Mouse (Mus musculus): ENCODE data around the gene Styk1. TPM values are rescaled to one million over a fixed set of nuclear protein-coding genes. Genes with fewer than 3 reads are reported as not detected.
"Not testable (repeated sequence)": the region's sequence is repeated elsewhere in the genome, so short reads cannot be mapped to it uniquely, and the experiment has no call there.

Styk1 gene
- polyA plus RNA-seq, 1 experiment from 2014 or later = 0.51 TPM

DNA sequence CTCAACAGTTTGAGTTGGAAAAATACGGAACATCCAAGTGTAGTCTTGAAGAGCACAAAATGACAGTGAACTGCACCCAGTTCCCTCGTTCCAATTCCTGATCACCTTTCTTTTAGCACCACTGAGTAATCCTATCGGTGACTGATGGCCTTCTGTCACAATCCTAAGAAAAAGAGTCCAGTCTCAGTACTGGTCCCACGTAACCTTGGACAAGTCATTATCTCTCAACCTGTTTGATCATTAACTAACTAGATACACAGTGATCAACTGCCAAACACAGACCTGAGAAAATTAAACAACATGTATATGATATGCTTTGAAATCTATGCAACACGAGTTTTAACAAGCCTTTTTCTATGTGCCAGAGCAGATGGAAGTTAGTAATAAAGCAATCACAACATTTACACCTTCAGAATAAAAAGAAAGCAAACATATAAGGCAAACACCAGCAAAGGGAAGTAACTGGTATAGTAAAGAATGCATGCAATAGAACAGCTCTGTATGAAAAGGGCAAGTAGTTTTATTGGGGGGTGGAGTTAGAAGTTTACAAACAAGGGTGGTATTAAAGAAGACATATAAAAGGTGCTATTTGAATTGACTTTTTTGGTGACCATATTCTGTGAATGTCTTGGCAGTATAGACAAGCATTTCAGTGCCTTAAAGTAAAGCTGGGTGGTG, 58.8 kb downstream of the Styk1 start:
- Histone ChIP-seq H3K4me2 (replicated peaks; ENCODE audit: low read depth, low read length) (no peak overlapping the region), H3K27me3 (replicated peaks; ENCODE audit: insufficient read depth, low read length) (no peaks in the 10 kb centered on the region), H3K27ac (ENCODE audit: low read length) (no peak overlapping the region), H3K9ac (replicated peaks; ENCODE audit: low read depth) (no peak overlapping the region), H3K4me3 (ENCODE audit: low read depth, low read length) (no peak overlapping the region), H3K9me3 (ENCODE audit: low read length) (no peaks in the 10 kb centered on the region), H3K4me1 (ENCODE audit: insufficient read depth, low read depth, low read length) (no peaks in the 10 kb centered on the region), H3K36me3 (ENCODE audit: insufficient read depth, low read length) (no peaks in the 10 kb centered on the region)
- DNase-seq (ENCODE audit: low spot score) (no peak), ATAC-seq (no peak)
- WGBS = 74% methylated on average over 5 of the region's 5 CpGs
- TF ChIP-seq EP300 (IDR thresholded peaks at IDR 0.05) (no peak), CTCF (IDR thresholded peaks at IDR 0.05) (no peak)

DNA sequence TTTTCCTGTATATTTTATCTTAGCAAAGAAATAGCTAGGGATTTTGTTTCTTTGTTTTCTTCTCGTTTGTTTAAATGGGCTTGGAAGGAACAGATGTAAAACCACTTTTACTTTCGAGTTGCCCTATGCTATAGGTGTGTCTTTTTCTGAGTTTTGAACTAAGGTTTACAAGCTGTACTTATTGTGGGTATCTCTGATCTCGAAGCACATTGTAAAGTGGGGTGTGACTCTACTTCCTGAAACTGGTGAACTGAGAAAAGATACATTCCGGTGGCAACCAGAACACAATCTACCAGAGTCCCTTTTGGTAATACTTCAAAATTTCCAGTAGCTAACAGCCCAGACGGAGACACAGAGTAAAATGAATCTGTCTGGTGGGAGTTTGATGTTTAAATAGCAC, 59.5 kb downstream of the Styk1 start:
- H3K4me2 ChIP-seq (replicated peaks; ENCODE audit: low read depth, low read length) = no peak overlapping the region
- no peak for DNase-seq (ENCODE audit: low spot score)
- no peaks in the 10 kb centered on the region for H3K9me3 ChIP-seq (ENCODE audit: low read length)
- H3K4me1 ChIP-seq (ENCODE audit: insufficient read depth, low read depth, low read length) = no peaks in the 10 kb centered on the region
- no peak overlapping the region for H3K27ac ChIP-seq (ENCODE audit: low read length)
- no peaks in the 10 kb centered on the region for H3K27me3 ChIP-seq (replicated peaks; ENCODE audit: insufficient read depth, low read length)
- WGBS = 73% methylated on average over 5 of the region's 5 CpGs
- no peak for ATAC-seq
- H3K4me3 ChIP-seq (ENCODE audit: low read depth, low read length) = no peak overlapping the region
- TF ChIP-seq EP300 (IDR thresholded peaks at IDR 0.05) (no peak), CTCF (IDR thresholded peaks at IDR 0.05) (no peak)
- H3K9ac ChIP-seq (replicated peaks; ENCODE audit: low read depth) = no peak overlapping the region
- H3K36me3 ChIP-seq (ENCODE audit: insufficient read depth, low read length) = no peaks in the 10 kb centered on the region

DNA sequence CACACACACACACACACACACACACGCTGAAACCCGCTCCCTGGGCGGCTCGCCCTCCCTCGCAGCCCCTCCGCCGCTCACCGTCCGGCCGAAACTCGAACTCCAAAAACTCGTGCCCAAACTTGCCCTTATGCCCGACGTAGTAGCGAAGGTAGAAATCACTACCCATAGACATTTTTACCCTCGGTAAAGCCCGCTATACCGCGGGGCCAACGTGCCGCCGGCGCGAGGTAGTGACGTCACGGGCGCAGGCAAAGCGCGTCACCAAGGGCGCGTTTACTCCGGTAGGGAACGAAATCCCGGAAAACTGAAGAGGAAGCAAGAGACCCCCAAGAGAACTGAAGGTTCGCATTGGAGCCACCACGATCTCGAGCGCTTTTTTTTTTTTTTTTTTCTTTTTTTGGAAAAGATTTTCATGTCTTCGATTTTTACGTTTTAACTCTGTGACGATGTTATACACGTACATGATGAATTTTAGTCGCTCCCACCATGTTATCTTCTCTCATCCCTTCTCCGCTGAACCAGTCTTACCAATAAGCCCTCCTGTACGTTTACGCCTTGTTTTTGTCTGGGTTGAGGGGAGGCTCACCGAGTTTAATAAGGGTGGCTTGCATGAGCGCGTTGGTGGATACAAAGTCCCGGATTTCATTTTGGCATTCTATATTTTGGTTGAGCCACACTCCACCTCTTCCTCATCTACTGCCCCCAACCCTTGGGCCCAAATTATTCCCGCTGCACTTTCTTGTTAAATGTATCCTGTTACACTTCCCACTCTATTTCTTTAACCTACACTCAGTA, 60.2 kb downstream of the Styk1 start, which contains the start of gene Magohb:
TSS of gene Magohb (minus strand) at position 254 of the 798 bp plus-strand sequence.
- WGBS = 3% methylated on average over 51 of the region's 51 CpGs
- peak; percentile 85 for DNase-seq (ENCODE audit: low spot score)
- Histone ChIP-seq H3K27me3 (replicated peaks; ENCODE audit: insufficient read depth, low read length) (no peaks in the 10 kb centered on the region), H3K4me3 (ENCODE audit: low read depth, low read length) (peak within 1 kb of the TSS; percentile 75), H3K4me2 (replicated peaks; ENCODE audit: low read depth, low read length) (peak within 1 kb of the TSS; percentile 64), H3K9ac (replicated peaks; ENCODE audit: low read depth) (peak within 1 kb of the TSS; percentile 76), H3K36me3 (ENCODE audit: insufficient read depth, low read length) (no peaks in the 10 kb centered on the region; the same call in 1 of the 2 replicates), H3K9me3 (ENCODE audit: low read length) (no peaks in the 10 kb centered on the region), H3K27ac (ENCODE audit: low read length) (peak within 1 kb of the TSS; percentile 82), H3K4me1 (ENCODE audit: insufficient read depth, low read depth, low read length) (no peaks in the 10 kb centered on the region)
- ATAC-seq = peak; percentile 89
- TF ChIP-seq EP300 (IDR thresholded peaks at IDR 0.05) = no peak
- no peak for TF ChIP-seq CTCF (IDR thresholded peaks at IDR 0.05)

DNA sequence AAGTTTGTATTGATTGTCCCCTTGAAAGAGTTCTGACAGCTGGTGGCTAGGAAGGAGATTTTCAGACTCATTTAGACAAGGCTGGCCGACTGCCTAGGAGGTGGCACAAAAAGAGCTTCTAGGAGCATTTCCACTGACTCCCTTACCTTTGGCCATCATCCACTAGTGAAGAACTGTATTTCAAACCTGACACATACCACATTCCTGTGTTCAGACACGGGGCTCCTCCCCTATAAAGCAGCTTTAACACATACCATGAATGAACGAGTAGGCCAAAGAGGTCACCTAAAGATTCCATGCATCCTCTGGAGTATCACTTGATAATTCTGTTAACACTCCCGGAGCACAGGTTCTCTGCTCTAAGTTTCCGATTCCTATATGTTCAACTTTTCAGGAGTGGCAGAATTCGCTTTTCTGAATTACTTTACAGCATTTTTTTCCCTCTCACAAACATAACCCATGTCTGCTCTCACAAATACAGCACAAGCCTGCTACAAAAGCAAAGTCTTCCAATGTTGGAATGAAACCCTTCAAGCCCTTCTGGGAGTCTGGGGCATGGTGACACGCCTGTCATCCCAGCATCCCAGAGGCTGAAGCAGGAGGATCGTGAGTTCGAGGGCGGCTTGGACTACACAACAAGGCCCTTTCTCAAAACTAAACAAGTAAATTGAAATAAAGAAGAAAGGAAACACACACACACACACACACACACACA, 61.0 kb downstream of the Styk1 start:
- 14% methylated on average over 10 of the region's 10 CpGs for whole genome bisulfite sequencing
- Histone ChIP-seq H3K27me3 (replicated peaks; ENCODE audit: insufficient read depth, low read length) (no peaks in the 10 kb centered on the region), H3K4me2 (replicated peaks; ENCODE audit: low read depth, low read length) (peak overlapping the region; percentile 64), H3K36me3 (ENCODE audit: insufficient read depth, low read length) (no peaks in the 10 kb centered on the region; the same call in 1 of the 2 replicates), H3K27ac (ENCODE audit: low read length) (peak overlapping the region; percentile 82), H3K9ac (replicated peaks; ENCODE audit: low read depth) (peak overlapping the region; percentile 76), H3K4me3 (ENCODE audit: low read depth, low read length) (peak overlapping the region; percentile 75), H3K4me1 (ENCODE audit: insufficient read depth, low read depth, low read length) (no peaks in the 10 kb centered on the region), H3K9me3 (ENCODE audit: low read length) (no peaks in the 10 kb centered on the region)
- ATAC-seq (peak; percentile 60), DNase-seq (ENCODE audit: low spot score) (peak; percentile 27)
- TF ChIP-seq EP300 (IDR thresholded peaks at IDR 0.05) (no peak), CTCF (IDR thresholded peaks at IDR 0.05) (no peak)

DNA sequence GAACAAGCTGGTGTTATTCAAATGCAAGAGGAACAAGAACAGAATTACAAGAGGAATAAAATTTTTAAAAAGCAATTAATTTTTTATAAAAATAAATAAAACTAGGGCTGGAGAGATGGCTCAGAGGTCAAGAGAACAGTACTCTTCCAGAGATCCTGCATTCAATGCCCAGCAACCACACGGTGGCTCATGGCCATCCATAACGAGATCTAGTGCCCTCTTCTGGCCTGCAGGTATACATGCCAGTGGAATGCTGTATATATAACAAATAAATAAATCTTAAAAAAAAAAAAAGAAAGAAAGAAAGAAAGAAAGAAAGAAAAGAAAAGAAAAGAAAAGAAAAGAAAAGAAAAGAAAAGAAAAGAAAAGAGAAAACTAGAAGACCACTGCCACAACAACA, 63.0 kb downstream of the Styk1 start:
- DNase-seq (ENCODE audit: low spot score) (peak; percentile 73), ATAC-seq (peak; percentile 58)
- Histone ChIP-seq H3K4me1 (ENCODE audit: insufficient read depth, low read depth, low read length) (no peaks in the 10 kb centered on the region), H3K4me3 (ENCODE audit: low read depth, low read length) (no peak overlapping the region), H3K9ac (replicated peaks; ENCODE audit: low read depth) (no peak overlapping the region), H3K4me2 (replicated peaks; ENCODE audit: low read depth, low read length) (no peak overlapping the region), H3K36me3 (ENCODE audit: insufficient read depth, low read length) (no peaks in the 10 kb centered on the region; the same call in 1 of the 2 replicates), H3K27ac (ENCODE audit: low read length) (no peak overlapping the region), H3K27me3 (replicated peaks; ENCODE audit: insufficient read depth, low read length) (no peaks in the 10 kb centered on the region), H3K9me3 (ENCODE audit: low read length) (no peaks in the 10 kb centered on the region)
- 5% methylated on average over 2 of the region's 2 CpGs for WGBS
- TF ChIP-seq EP300 (IDR thresholded peaks at IDR 0.05) (no peak), CTCF (IDR thresholded peaks at IDR 0.05) (peak; percentile 74)

DNA sequence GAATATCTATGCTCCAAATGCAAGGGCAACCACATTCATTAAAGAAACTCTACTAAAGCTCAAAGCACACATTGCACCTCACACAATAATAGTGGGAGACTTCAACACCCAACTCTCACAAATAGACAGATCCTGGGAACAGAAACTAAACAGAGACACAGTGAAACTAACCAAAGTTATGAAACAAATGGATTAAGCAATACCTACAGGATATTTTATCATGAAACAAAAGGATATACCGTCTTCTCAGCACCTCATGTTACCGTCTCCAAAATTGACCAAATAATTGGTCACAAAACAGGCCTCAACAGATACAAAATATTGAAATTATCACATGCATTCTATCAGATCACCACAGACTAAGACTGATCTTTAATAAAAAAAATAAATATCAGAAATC, 75.2 kb downstream of the Styk1 start:
- not testable (repeated sequence) for H3K27me3 ChIP-seq (replicated peaks; ENCODE audit: insufficient read depth, low read length); H3K4me3 ChIP-seq (ENCODE audit: low read depth, low read length); H3K36me3 ChIP-seq (ENCODE audit: insufficient read depth, low read length); H3K9me3 ChIP-seq (ENCODE audit: low read length); ATAC-seq; DNase-seq (ENCODE audit: low spot score); H3K4me2 ChIP-seq (replicated peaks; ENCODE audit: low read depth, low read length); H3K4me1 ChIP-seq (ENCODE audit: insufficient read depth, low read depth, low read length); H3K9ac ChIP-seq (replicated peaks; ENCODE audit: low read depth); H3K27ac ChIP-seq (ENCODE audit: low read length)
- WGBS = 89% methylated on average over 2 of the region's 2 CpGs

Data from lung, postnatal 0 days (tissue).